Mouse (Mus musculus): Measurements from ENCODE around the gene Cdk20.
"Not testable (repeated sequence)": the region's sequence is repeated elsewhere in the genome, so short reads cannot be mapped to it uniquely, and the experiment has no call there.

Cdk20 gene

GRCm38 (mm10) chr13:64421952-64422606 is 10.0 kb upstream of the Cdk20 start:
- no peak for DNase-seq (ENCODE audit: low read depth in 2 of 2, low spot score in 2 of 2)

- no peak for DNase-seq (ENCODE audit: low read depth in 2 of 2, low spot score in 2 of 2)
These were observed 9.5 kb upstream of the Cdk20 start for GRCm38 (mm10) chr13:64422607-64422957.

- no peak for DNase-seq (ENCODE audit: low read depth in 2 of 2, low spot score in 2 of 2)
These were observed 7.8 kb upstream of the Cdk20 start for GRCm38 (mm10) chr13:64424347-64424746.

GRCm38 (mm10) chr13:64425280-64425679 is 6.8 kb upstream of the Cdk20 start:
- DNase-seq (ENCODE audit: low read depth in 2 of 2, low spot score in 2 of 2) = no peak

GRCm38 (mm10) chr13:64429328-64429727 is 2.8 kb upstream of the Cdk20 start:
- no peak for DNase-seq (ENCODE audit: low read depth in 2 of 2, low spot score in 2 of 2)

GRCm38 (mm10) chr13:64437801-64438200 is 5.7 kb downstream of the Cdk20 start:
- no peak for DNase-seq (ENCODE audit: low read depth in 2 of 2, low spot score in 2 of 2)

- peak; percentile 64 to 75 for DNase-seq (ENCODE audit: low read depth in 2 of 2, low spot score in 2 of 2)
These were observed 6.8 kb downstream of the Cdk20 start for GRCm38 (mm10) chr13:64438863-64439452.

- DNase-seq (ENCODE audit: low read depth in 2 of 2, low spot score in 2 of 2) = no peak
These were observed 7.4 kb downstream of the Cdk20 start for GRCm38 (mm10) chr13:64439471-64439870.

GRCm38 (mm10) chr13:64440592-64440991 is 8.5 kb downstream of the Cdk20 start:
- no peak for DNase-seq (ENCODE audit: low read depth in 2 of 2, low spot score in 2 of 2)

GRCm38 (mm10) chr13:64443263-64443894 is 11.3 kb downstream of the Cdk20 start:
- no peak for DNase-seq (ENCODE audit: low read depth in 2 of 2, low spot score in 2 of 2)

GRCm38 (mm10) chr13:64445254-64445920 is 13.3 kb downstream of the Cdk20 start:
- no peak for DNase-seq (ENCODE audit: low read depth in 2 of 2, low spot score in 2 of 2)

- no peak for DNase-seq (ENCODE audit: low read depth in 2 of 2, low spot score in 2 of 2)
These were observed 15.8 kb downstream of the Cdk20 start for GRCm38 (mm10) chr13:64447947-64448346.

GRCm38 (mm10) chr13:64448729-64449128 is 16.6 kb downstream of the Cdk20 start:
- DNase-seq (ENCODE audit: low read depth in 2 of 2, low spot score in 2 of 2) = no peak

GRCm38 (mm10) chr13:64450001-64450794 is 18.1 kb downstream of the Cdk20 start:
- no peak for DNase-seq (ENCODE audit: low read depth in 2 of 2, low spot score in 2 of 2)

GRCm38 (mm10) chr13:64457225-64457978 is 25.3 kb downstream of the Cdk20 start:
- not testable (repeated sequence) for DNase-seq (ENCODE audit: low read depth in 2 of 2, low spot score in 2 of 2)

- DNase-seq (ENCODE audit: low read depth in 2 of 2, low spot score in 2 of 2) = no peak
These were observed 26.1 kb downstream of the Cdk20 start for GRCm38 (mm10) chr13:64458181-64458580.

GRCm38 (mm10) chr13:64462581-64462980 is 30.5 kb downstream of the Cdk20 start:
- DNase-seq (ENCODE audit: low read depth in 2 of 2, low spot score in 2 of 2) = no peak

- no peak for DNase-seq (ENCODE audit: low read depth in 2 of 2, low spot score in 2 of 2)
These were observed 33.1 kb downstream of the Cdk20 start for GRCm38 (mm10) chr13:64465166-64465565.

GRCm38 (mm10) chr13:64467886-64468285 is 35.8 kb downstream of the Cdk20 start:
- DNase-seq (ENCODE audit: low read depth in 2 of 2, low spot score in 2 of 2) = no peak

GRCm38 (mm10) chr13:64477968-64478367 is 45.9 kb downstream of the Cdk20 start:
- no peak for DNase-seq (ENCODE audit: low read depth in 2 of 2, low spot score in 2 of 2)

GRCm38 (mm10) chr13:64479960-64480359 is 47.8 kb downstream of the Cdk20 start:
- no peak for DNase-seq (ENCODE audit: low read depth in 2 of 2, low spot score in 2 of 2)
